Mouse (Mus musculus): Measurements from ENCODE around the gene Trpm8. TPM values are rescaled to one million over a fixed set of nuclear protein-coding genes. Genes with fewer than 3 reads are reported as not detected.

The Trpm8 gene
- polyA plus RNA-seq, 1 experiment from 2014 or later = not detected

DNA sequence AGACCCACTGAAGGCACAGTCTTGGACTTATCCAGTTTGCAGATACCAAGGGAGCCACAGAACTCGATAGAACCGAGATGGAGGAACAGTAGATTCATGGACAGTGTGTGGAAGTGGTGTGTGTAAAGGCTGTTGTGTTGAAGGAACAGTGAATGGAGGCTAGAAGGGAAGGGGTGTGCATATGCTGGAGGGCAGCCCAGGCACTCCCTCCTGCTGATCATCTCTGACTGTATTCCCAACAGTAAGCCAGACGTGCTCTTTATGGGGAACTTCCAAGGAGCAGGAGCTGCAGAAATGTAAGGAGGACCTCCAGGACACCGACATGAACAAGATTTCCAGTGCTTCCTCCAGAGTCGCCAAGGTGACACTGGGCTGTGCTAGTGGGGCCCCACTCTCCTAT lies 27.4 kb upstream of the Trpm8 start:
- Histone ChIP-seq H3K4me2 (no peak overlapping the region), H3K36me3 (no peaks in the 10 kb centered on the region), H3K4me1 (no peaks in the 10 kb centered on the region), H3K27ac (no peak overlapping the region), H3K9me3 (peaks cover 63% of the 10 kb centered on the region), H3K4me3 (no peak overlapping the region), H3K27me3 (no peaks in the 10 kb centered on the region), H3K9ac (no peak overlapping the region)
- 80% methylated on average over 5 of the region's 5 CpGs for WGBS
- ATAC-seq (ENCODE audit: insufficient number of reproducible peaks, low FRiP score, low TSS enrichment, low read depth) = no peak

GRCm38 (mm10) chr1:88253106-88253505 lies 24.4 kb upstream of the Trpm8 start:
- Histone ChIP-seq H3K4me2 (no peak overlapping the region), H3K27me3 (no peaks in the 10 kb centered on the region), H3K27ac (no peak overlapping the region), H3K4me3 (no peak overlapping the region), H3K9ac (no peak overlapping the region), H3K4me1 (no peaks in the 10 kb centered on the region; the same call in 1 of the 2 replicates), H3K36me3 (no peaks in the 10 kb centered on the region), H3K9me3 (peaks cover 44% of the 10 kb centered on the region)
- 70% methylated on average over 8 of the region's 8 CpGs for WGBS
- ATAC-seq (ENCODE audit: insufficient number of reproducible peaks, low FRiP score, low TSS enrichment, low read depth) = no peak; the same call in 1 of the 2 replicates

DNA sequence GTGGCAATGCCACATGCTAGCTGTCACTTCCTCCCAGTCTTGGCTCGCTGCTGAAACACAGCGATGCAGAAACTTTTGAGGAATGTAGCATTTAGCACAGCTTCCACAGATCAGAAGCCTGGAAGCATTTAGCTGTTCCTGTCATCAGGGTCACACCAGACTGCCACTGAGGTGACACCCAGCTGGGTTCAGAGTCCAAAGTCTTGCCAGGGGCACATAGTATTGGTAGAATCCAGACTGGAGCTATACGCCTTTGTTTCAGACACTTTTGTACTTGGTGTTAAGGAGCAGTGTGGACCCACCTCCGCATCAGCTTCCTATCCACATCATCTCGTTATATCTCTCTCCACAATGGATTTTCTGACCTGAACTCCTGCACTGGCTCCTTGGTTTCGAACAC lies 23.9 kb upstream of the Trpm8 start:
- no peaks in the 10 kb centered on the region for H3K36me3 ChIP-seq
- 71% methylated on average over 6 of the region's 6 CpGs for WGBS
- no peak overlapping the region for H3K27ac ChIP-seq
- H3K9me3 ChIP-seq = peaks cover 44% of the 10 kb centered on the region
- ATAC-seq (ENCODE audit: insufficient number of reproducible peaks, low FRiP score, low TSS enrichment, low read depth) = no peak
- H3K4me1 ChIP-seq = no peaks in the 10 kb centered on the region; the same call in 1 of the 2 replicates
- H3K9ac ChIP-seq = no peak overlapping the region
- H3K4me2 ChIP-seq = no peak overlapping the region
- no peaks in the 10 kb centered on the region for H3K27me3 ChIP-seq
- H3K4me3 ChIP-seq = no peak overlapping the region

GRCm38 (mm10) chr1:88254793-88255465 lies 22.5 kb upstream of the Trpm8 start:
- H3K9ac ChIP-seq = no peak overlapping the region
- no peaks in the 10 kb centered on the region for H3K27me3 ChIP-seq
- H3K4me1 ChIP-seq = peaks cover 7% of the 10 kb centered on the region
- peaks cover 32% of the 10 kb centered on the region for H3K9me3 ChIP-seq
- WGBS = 85% methylated on average over 12 of the region's 12 CpGs
- no peak overlapping the region for H3K27ac ChIP-seq
- ATAC-seq (ENCODE audit: insufficient number of reproducible peaks, low FRiP score, low TSS enrichment, low read depth) = 0 out of 2 replicates have a peak, but pooled peaks have one; percentile 0
- H3K4me3 ChIP-seq = no peak overlapping the region
- H3K36me3 ChIP-seq = peaks cover 9% of the 10 kb centered on the region
- H3K4me2 ChIP-seq = no peak overlapping the region

GRCm38 (mm10) chr1:88255466-88255857 lies 22.0 kb upstream of the Trpm8 start:
- H3K4me1 ChIP-seq = peaks cover 7% of the 10 kb centered on the region
- ATAC-seq (ENCODE audit: insufficient number of reproducible peaks, low FRiP score, low TSS enrichment, low read depth) = no peak
- no peak overlapping the region for H3K27ac ChIP-seq
- 51% methylated on average over 2 of the region's 2 CpGs for WGBS
- no peak overlapping the region for H3K9ac ChIP-seq
- H3K9me3 ChIP-seq = peaks cover 28% of the 10 kb centered on the region
- H3K4me2 ChIP-seq = no peak overlapping the region
- peaks cover 14% of the 10 kb centered on the region for H3K36me3 ChIP-seq
- no peak overlapping the region for H3K4me3 ChIP-seq
- H3K27me3 ChIP-seq = no peaks in the 10 kb centered on the region

GRCm38 (mm10) chr1:88255989-88256754 lies 21.3 kb upstream of the Trpm8 start:
- Histone ChIP-seq H3K4me3 (no peak overlapping the region), H3K9ac (no peak overlapping the region), H3K36me3 (peaks cover 21% of the 10 kb centered on the region), H3K27me3 (no peaks in the 10 kb centered on the region), H3K27ac (no peak overlapping the region), H3K4me1 (peaks cover 7% of the 10 kb centered on the region), H3K9me3 (peaks cover 21% of the 10 kb centered on the region), H3K4me2 (no peak overlapping the region)
- 77% methylated on average over 13 of the region's 13 CpGs for WGBS
- no peak for ATAC-seq (ENCODE audit: insufficient number of reproducible peaks, low FRiP score, low TSS enrichment, low read depth)

- Histone ChIP-seq H3K9ac (no peak overlapping the region), H3K4me2 (no peak overlapping the region), H3K27me3 (no peaks in the 10 kb centered on the region), H3K9me3 (peaks cover 16% of the 10 kb centered on the region), H3K27ac (no peak overlapping the region), H3K36me3 (peaks cover 30% of the 10 kb centered on the region), H3K4me3 (no peak overlapping the region), H3K4me1 (peaks cover 14% of the 10 kb centered on the region)
- no peak for ATAC-seq (ENCODE audit: insufficient number of reproducible peaks, low FRiP score, low TSS enrichment, low read depth)
- 69% methylated on average over 10 of the region's 10 CpGs for WGBS
Observed at GRCm38 (mm10) chr1:88256886-88257663, 20.4 kb upstream of the Trpm8 start.

DNA sequence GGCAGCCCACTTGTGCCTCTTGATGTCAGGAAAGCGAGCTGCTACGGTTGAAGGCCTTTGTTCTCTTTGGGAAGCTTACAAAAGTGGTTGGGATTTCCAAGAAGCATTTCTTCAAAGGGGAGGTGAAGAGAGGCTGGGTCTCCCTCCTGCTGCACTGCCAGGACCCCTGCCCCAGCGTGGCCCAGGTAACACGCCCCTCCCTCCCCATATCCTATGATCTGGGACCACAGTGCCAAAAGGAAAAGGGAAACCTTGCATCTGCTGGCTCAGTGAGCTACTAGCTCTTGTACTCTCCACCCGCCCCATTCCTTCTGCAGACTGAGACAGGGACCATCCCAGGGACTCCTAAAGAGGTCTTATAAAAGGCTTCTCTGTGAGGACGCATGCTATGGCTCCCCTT lies 19.8 kb upstream of the Trpm8 start:
- H3K36me3 ChIP-seq = peaks cover 36% of the 10 kb centered on the region
- H3K27ac ChIP-seq = no peak overlapping the region
- H3K4me3 ChIP-seq = no peak overlapping the region
- no peak overlapping the region for H3K9ac ChIP-seq
- ATAC-seq (ENCODE audit: insufficient number of reproducible peaks, low FRiP score, low TSS enrichment, low read depth) = no peak
- H3K4me1 ChIP-seq = peaks cover 14% of the 10 kb centered on the region
- H3K27me3 ChIP-seq = no peaks in the 10 kb centered on the region
- H3K9me3 ChIP-seq = 0 out of 2 replicates have a peak, but pooled peaks cover 10% of the 10 kb centered on the region
- 83% methylated on average over 6 of the region's 6 CpGs for WGBS
- H3K4me2 ChIP-seq = no peak overlapping the region

DNA sequence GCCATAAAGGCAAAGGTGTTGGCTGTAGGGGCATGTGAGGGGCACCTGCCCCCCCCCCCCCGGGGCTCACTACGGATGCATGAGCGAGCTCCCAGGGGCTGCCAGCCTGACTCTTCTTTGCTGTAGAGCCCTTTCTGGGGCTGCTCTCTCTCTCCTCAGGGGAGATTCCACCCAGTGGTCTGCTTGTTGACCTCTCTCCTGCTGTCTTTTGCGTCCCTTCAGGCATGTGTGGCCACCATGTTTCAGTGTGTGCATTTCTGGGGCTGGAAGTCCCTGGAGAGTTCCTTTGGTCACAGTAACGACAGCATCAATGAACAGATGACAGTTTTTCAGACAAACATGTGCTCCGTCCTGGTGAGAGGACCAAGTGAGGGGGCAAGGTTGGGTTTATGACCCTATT lies 19.1 kb upstream of the Trpm8 start:
- H3K9me3 ChIP-seq = 0 out of 2 replicates have a peak, but pooled peaks cover 5% of the 10 kb centered on the region
- no peak overlapping the region for H3K9ac ChIP-seq
- H3K27me3 ChIP-seq = no peaks in the 10 kb centered on the region
- H3K4me1 ChIP-seq = peaks cover 14% of the 10 kb centered on the region
- ATAC-seq (ENCODE audit: insufficient number of reproducible peaks, low FRiP score, low TSS enrichment, low read depth) = no peak
- H3K4me3 ChIP-seq = no peak overlapping the region
- no peak overlapping the region for H3K27ac ChIP-seq
- H3K36me3 ChIP-seq = peaks cover 42% of the 10 kb centered on the region
- 66% methylated on average over 6 of the region's 6 CpGs for WGBS
- no peak overlapping the region for H3K4me2 ChIP-seq

DNA sequence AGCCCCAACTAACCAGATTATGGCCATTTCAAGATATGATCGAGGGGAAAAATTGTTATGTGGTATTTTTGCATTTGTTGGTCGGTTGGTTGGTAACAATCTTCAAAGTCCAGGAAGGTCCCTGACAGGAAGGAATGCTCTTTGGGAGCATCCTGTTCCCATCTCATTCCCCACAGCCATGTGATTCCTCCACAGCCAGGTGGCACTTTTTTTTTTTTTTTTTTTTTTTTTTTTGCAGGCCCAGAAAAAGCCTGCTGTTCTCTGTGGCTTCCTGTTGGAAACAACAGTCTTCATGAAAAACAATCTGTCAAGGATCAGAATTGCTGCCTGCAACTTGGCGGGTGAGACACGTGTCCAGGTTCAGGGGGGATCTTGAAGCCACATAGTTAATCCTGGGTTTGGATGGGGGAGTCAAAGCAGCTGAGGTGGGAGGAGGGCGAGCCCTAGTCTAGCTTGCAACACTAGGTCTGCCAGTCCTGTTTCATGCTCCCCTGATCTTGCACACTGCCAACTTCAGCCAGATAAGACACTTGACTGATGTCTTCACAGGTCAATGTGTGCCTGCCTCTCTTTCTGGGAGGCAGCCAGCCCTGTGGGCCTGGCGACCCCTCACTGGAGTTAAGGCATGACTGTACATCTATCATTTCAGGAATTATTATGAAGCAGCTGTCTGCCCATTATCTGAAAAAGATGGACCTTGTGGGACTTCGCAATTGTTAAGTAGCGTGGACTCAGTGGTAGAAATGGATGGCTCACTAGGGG lies 18.4 kb upstream of the Trpm8 start:
- no peak overlapping the region for H3K4me2 ChIP-seq
- no peaks in the 10 kb centered on the region for H3K27me3 ChIP-seq
- peak overlapping the region; percentile 1; the same call in 1 of the 2 replicates for H3K27ac ChIP-seq
- H3K4me3 ChIP-seq = no peak overlapping the region
- H3K36me3 ChIP-seq = peaks cover 50% of the 10 kb centered on the region
- 72% methylated on average over 8 of the region's 8 CpGs for WGBS
- no peak for ATAC-seq (ENCODE audit: insufficient number of reproducible peaks, low FRiP score, low TSS enrichment, low read depth)
- peaks cover 14% of the 10 kb centered on the region for H3K4me1 ChIP-seq
- 0 out of 2 replicates have a peak, but pooled peaks cover 5% of the 10 kb centered on the region for H3K9me3 ChIP-seq
- H3K9ac ChIP-seq = no peak overlapping the region

DNA sequence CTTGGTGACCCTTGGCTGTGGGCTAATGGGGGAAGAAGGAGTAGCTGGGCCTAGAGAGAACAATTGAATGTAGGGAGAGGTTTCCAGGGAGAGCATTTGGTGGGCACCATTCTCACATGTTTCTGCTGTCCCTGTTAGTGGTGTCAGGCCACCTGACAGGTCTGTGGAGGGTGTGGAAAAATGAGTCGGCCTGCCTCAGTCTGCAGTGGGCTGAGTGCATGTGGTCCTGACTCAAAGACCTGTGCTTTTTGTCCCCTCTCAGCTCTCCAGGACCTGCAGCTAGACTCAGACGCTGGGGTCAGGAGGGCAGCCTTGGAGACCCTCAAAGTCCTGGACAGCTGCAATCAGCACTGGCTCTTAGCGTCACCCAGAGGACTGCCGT lies 17.8 kb upstream of the Trpm8 start:
- Histone ChIP-seq H3K4me2 (no peak overlapping the region), H3K36me3 (peaks cover 55% of the 10 kb centered on the region), H3K27ac (no peak overlapping the region; the same call in 1 of the 2 replicates), H3K4me1 (peaks cover 14% of the 10 kb centered on the region), H3K4me3 (no peak overlapping the region), H3K9ac (no peak overlapping the region), H3K9me3 (0 out of 2 replicates have a peak, but pooled peaks cover 5% of the 10 kb centered on the region), H3K27me3 (no peaks in the 10 kb centered on the region)
- no peak for ATAC-seq (ENCODE audit: insufficient number of reproducible peaks, low FRiP score, low TSS enrichment, low read depth)
- 77% methylated on average over 4 of the region's 4 CpGs for WGBS

Data from limb, embryonic 15.5 days (tissue).